ENCODE assay signal across 19 mouse cellular contexts in genomic region chr11:77942230-77942629, GRCm38 (mm10). TPM values are rescaled to one million over a fixed set of nuclear protein-coding genes. Genes with fewer than 3 reads are reported as not detected.
DNase-seq lines count a peak whose midpoint lies in the region; ATAC-seq and TF ChIP-seq lines count a peak whose summit lies in the region.
"Had no signal": no experiment of that assay in that cellular context is flagged by ENCODE, and none has a peak within 500 bp of the region (broad histone marks: within the 10 kb centered on the region; RNA-seq: fewer than 3 reads in every experiment).

No protein-coding gene starts in this region.

- no peaks in the 10 kb centered on the region for H3K36me3 ChIP-seq in forebrain, embryonic 16.5 days (ENCODE audit: control insufficient read depth, insufficient read depth)
- H3K36me3 ChIP-seq in hindbrain, postnatal 0 days (ENCODE audit: insufficient read depth, low read length), result no peaks in the 10 kb centered on the region
- no peaks in the 10 kb centered on the region for H3K36me3 ChIP-seq in midbrain, embryonic 16.5 days (ENCODE audit: control insufficient read depth, insufficient read depth, low read length)
- H3K36me3 ChIP-seq: limb, embryonic 15.5 days had no signal

- no peak for TF ChIP-seq POLR2A in brain, embryonic 14.5 days (IDR thresholded peaks at IDR 0.05; ENCODE audit: borderline replicate concordance, extremely low read depth, insufficient read depth, insufficient read length, poor library complexity, severe bottlenecking)

- WGBS in forebrain, embryonic 16.5 days, result 20% methylated on average over 5 of the region's 5 CpGs
- WGBS in hindbrain, postnatal 0 days, result 21% methylated on average over 5 of the region's 5 CpGs
- 15% methylated on average over 5 of the region's 5 CpGs for WGBS in midbrain, embryonic 16.5 days

- H3K27ac ChIP-seq in forebrain, embryonic 16.5 days (ENCODE audit: low read length), result 0 out of 2 replicates have a peak overlapping the region, but pooled peaks have one; percentile 39
- peak overlapping the region; percentile 41 for H3K27ac ChIP-seq in hindbrain, postnatal 0 days
- H3K27ac ChIP-seq in midbrain, embryonic 16.5 days (ENCODE audit: low read length), result peak overlapping the region; percentile 58
- H3K27ac ChIP-seq: limb, embryonic 15.5 days; macrophage had no signal

- no peak overlapping the region for H3K4me2 ChIP-seq in forebrain, embryonic 16.5 days (ENCODE audit: low read length)
- no peak overlapping the region for H3K4me2 ChIP-seq in hindbrain, postnatal 0 days (ENCODE audit: low read depth, low read length)
- no peak overlapping the region for H3K4me2 ChIP-seq in midbrain, embryonic 16.5 days (ENCODE audit: low read length)
- H3K4me2 ChIP-seq: limb, embryonic 15.5 days had no signal

- H3K4me3 ChIP-seq in forebrain, embryonic 16.5 days (replicated peaks; ENCODE audit: low read length), result no peak overlapping the region
- H3K4me3 ChIP-seq in hindbrain, postnatal 0 days (ENCODE audit: low read length), result no peak overlapping the region
- no peak overlapping the region for H3K4me3 ChIP-seq in midbrain, embryonic 16.5 days (ENCODE audit: low read depth, low read length)
- H3K4me3 ChIP-seq: limb, embryonic 15.5 days had no signal

- peak overlapping the region; percentile 15 for H3K9ac ChIP-seq in forebrain, embryonic 16.5 days (replicated peaks; ENCODE audit: low read depth, low read length)
- no peak overlapping the region for H3K9ac ChIP-seq in hindbrain, postnatal 0 days (replicated peaks; ENCODE audit: low read length)
- H3K9ac ChIP-seq in midbrain, embryonic 16.5 days (ENCODE audit: low read depth, low read length), result peak overlapping the region; percentile 31; the same call in 1 of the 2 replicates
- H3K9ac ChIP-seq: limb, embryonic 15.5 days had no signal

- peaks cover 67% of the 10 kb centered on the region for H3K4me1 ChIP-seq in forebrain, embryonic 16.5 days (replicated peaks; ENCODE audit: control insufficient read depth, insufficient read depth, low read length)
- peaks cover under 1% of the 10 kb centered on the region; the same call in 1 of the 2 replicates for H3K4me1 ChIP-seq in hindbrain, postnatal 0 days (ENCODE audit: insufficient read depth, low read length)
- peaks cover 16% of the 10 kb centered on the region for H3K4me1 ChIP-seq in midbrain, embryonic 16.5 days (ENCODE audit: control insufficient read depth, insufficient read depth, low read length)

- peak; percentile 44 for DNase-seq in brain, embryonic 14.5 days (ENCODE audit: low read depth)
- no peak for DNase-seq in hindbrain, postnatal 0 days (ENCODE audit: low spot score)
- no peak for DNase-seq in adrenal gland, postnatal 14 days
- no peak for DNase-seq in kidney, postnatal 14 days
- no peak for DNase-seq in cerebellum, adult 9-10 months
- DNase-seq in urinary bladder, adult 2 months (ENCODE audit: low spot score), result no peak
- DNase-seq: heart, postnatal 14 days; kidney, postnatal 4 days; lung, adult 2 months; thymus, postnatal 4 days had no signal

- TF ChIP-seq CTCF in brain, embryonic 14.5 days (IDR thresholded peaks at IDR 0.05; ENCODE audit: borderline replicate concordance, extremely low read depth, insufficient read depth, insufficient read length), result no peak
- no peak for TF ChIP-seq CTCF in hindbrain, postnatal 0 days (IDR thresholded peaks at IDR 0.05; ENCODE audit: low read depth)

- no peak for ATAC-seq in forebrain, embryonic 16.5 days
- no peak for ATAC-seq in hindbrain, postnatal 0 days
- 0 out of 2 replicates have a peak, but pooled peaks have one; percentile 37 for ATAC-seq in midbrain, embryonic 16.5 days
- ATAC-seq: intestine, postnatal 0 days had no signal

- no peaks in the 10 kb centered on the region for H3K9me3 ChIP-seq in forebrain, embryonic 16.5 days (ENCODE audit: control insufficient read depth, low read length)
- H3K9me3 ChIP-seq in hindbrain, postnatal 0 days (ENCODE audit: low read length), result no peaks in the 10 kb centered on the region
- no peaks in the 10 kb centered on the region for H3K9me3 ChIP-seq in midbrain, embryonic 16.5 days (replicated peaks; ENCODE audit: control insufficient read depth, low read length, poor library complexity, severe bottlenecking)
- H3K9me3 ChIP-seq: limb, embryonic 15.5 days had no signal

- no peaks in the 10 kb centered on the region for H3K27me3 ChIP-seq in forebrain, embryonic 16.5 days (replicated peaks; ENCODE audit: control insufficient read depth, insufficient read depth, low read length)
- H3K27me3 ChIP-seq in hindbrain, postnatal 0 days (ENCODE audit: insufficient read depth, low read length), result no peaks in the 10 kb centered on the region
- H3K27me3 ChIP-seq in midbrain, embryonic 16.5 days (ENCODE audit: control insufficient read depth, insufficient read depth, low read depth, low read length), result no peaks in the 10 kb centered on the region

RNA-seq across cellular contexts. Expression of gene Sez6, which starts 11.6 kb away (rescaled TPM):
- 173 and 174 TPM in 2 replicates for polyA plus RNA-seq in brain, embryonic 14.5 days (2012; rRNA removed)
- 257 and 284 TPM in 2 replicates for polyA plus RNA-seq in forebrain, embryonic 16.5 days (2015; fragmentation: Nextera tagmentation; extraction: Ambion mirVana)
- total RNA-seq in hindbrain, postnatal 0 days (2014; rRNA removed), result 175 and 177 TPM in 2 replicates
- 113 and 127 TPM in 2 replicates for polyA plus RNA-seq in hindbrain, postnatal 0 days (2015; fragmentation: Nextera tagmentation; extraction: Ambion mirVana)
- 140 and 146 TPM in 2 replicates for polyA plus RNA-seq in midbrain, embryonic 16.5 days (2015; fragmentation: Nextera tagmentation; extraction: Ambion mirVana)
- total RNA-seq in adrenal gland, postnatal 14 days (2021), result 3.5 and 3.8 TPM in 2 replicates
- 0.09 and 0.21 TPM in 2 replicates for polyA plus RNA-seq in urinary bladder, adult 2 months (2012; rRNA removed)
- total RNA-seq: common myeloid progenitor, adult 5-6 weeks had no signal
- polyA plus RNA-seq: C2C12, macrophage had no signal

RNA-seq across cellular contexts. Expression of gene Phf12, which starts 40.3 kb away (rescaled TPM):
- polyA plus RNA-seq in brain, embryonic 14.5 days (2012; rRNA removed), result 64.7 and 76.0 TPM in 2 replicates
- 20.6 and 23.0 TPM in 2 replicates for polyA plus RNA-seq in forebrain, embryonic 16.5 days (2015; fragmentation: Nextera tagmentation; extraction: Ambion mirVana)
- 31.9 and 34.9 TPM in 2 replicates for total RNA-seq in hindbrain, postnatal 0 days (2014; rRNA removed)
- polyA plus RNA-seq in hindbrain, postnatal 0 days (2015; fragmentation: Nextera tagmentation; extraction: Ambion mirVana), result 8.3 and 8.7 TPM in 2 replicates
- polyA plus RNA-seq in midbrain, embryonic 16.5 days (2015; fragmentation: Nextera tagmentation; extraction: Ambion mirVana), result 11.8 and 17.8 TPM in 2 replicates
- 52.2 and 60.9 TPM in 2 replicates for total RNA-seq in adrenal gland, postnatal 14 days (2021)
- 36.4 and 53.7 TPM in 2 replicates for polyA plus RNA-seq in urinary bladder, adult 2 months (2012; rRNA removed)

RNA-seq across cellular contexts. Expression of gene Pipox, which starts 48.3 kb away (rescaled TPM):
- 10.0 and 19.2 TPM in 2 replicates for polyA plus RNA-seq in brain, embryonic 14.5 days (2012; rRNA removed)
- 8.6 and 12.6 TPM in 2 replicates for polyA plus RNA-seq in forebrain, embryonic 16.5 days (2015; fragmentation: Nextera tagmentation; extraction: Ambion mirVana)
- total RNA-seq in hindbrain, postnatal 0 days (2014; rRNA removed), result 2.8 and 6.8 TPM in 2 replicates
- polyA plus RNA-seq in hindbrain, postnatal 0 days (2015; fragmentation: Nextera tagmentation; extraction: Ambion mirVana), result 4.4 and 4.6 TPM in 2 replicates
- 6.0 and 7.5 TPM in 2 replicates for polyA plus RNA-seq in midbrain, embryonic 16.5 days (2015; fragmentation: Nextera tagmentation; extraction: Ambion mirVana)
- 3.7 and 21.3 TPM in 2 replicates for total RNA-seq in adrenal gland, postnatal 14 days (2021)
- 0.37 and 0.66 TPM in 2 replicates for polyA plus RNA-seq in urinary bladder, adult 2 months (2012; rRNA removed)
- total RNA-seq: common myeloid progenitor, adult 5-6 weeks; gastrocnemius, adult 18-20 months; MEL had no signal
- polyA plus RNA-seq: C2C12, macrophage had no signal

Comparison
In these comparisons a context has a peak if more than half of its experiments do, and no peak if none do; other contexts are left out.
1. RNA of gene Sez6, which starts 11.6 kb away (polyA plus RNA-seq): 257 to 284 TPM in forebrain, embryonic 16.5 days, 173 to 174 TPM in brain, embryonic 14.5 days, 140 to 146 TPM in midbrain, embryonic 16.5 days and 113 to 127 TPM in hindbrain, postnatal 0 days; 0.09 to 0.21 TPM in urinary bladder, adult 2 months; every median in the first group is over 10 times any median in the second.
2. Peak in every context shown above with its lines, with median percentiles within 50 percentile points of each other: H3K27ac ChIP-seq.